Mouse (Mus musculus) testis, adult 2 months (tissue): Measurements from ENCODE around the gene Zdhhc12.

Experiments
- CTCF ChIP-seq: fragments of 200-500 bp; IDR thresholded peaks from 2 replicates; pipeline ENCODE4 v1.5.1; 2012; ENCODE audit warnings: low read depth, mild to moderate bottlenecking, inconsistent platforms, low read length, moderate library complexity; ENCODE audit not compliant: control insufficient read depth, insufficient read depth, insufficient replicate concordance
- POLR2A ChIP-seq: fragments of 200-500 bp; IDR thresholded peaks from 2 replicates; pipeline ENCODE4 v1.6.1; 2012; ENCODE audit warnings: low read depth, mild to moderate bottlenecking, inconsistent platforms, low read length, moderate library complexity; ENCODE audit not compliant: control insufficient read depth

DNA sequence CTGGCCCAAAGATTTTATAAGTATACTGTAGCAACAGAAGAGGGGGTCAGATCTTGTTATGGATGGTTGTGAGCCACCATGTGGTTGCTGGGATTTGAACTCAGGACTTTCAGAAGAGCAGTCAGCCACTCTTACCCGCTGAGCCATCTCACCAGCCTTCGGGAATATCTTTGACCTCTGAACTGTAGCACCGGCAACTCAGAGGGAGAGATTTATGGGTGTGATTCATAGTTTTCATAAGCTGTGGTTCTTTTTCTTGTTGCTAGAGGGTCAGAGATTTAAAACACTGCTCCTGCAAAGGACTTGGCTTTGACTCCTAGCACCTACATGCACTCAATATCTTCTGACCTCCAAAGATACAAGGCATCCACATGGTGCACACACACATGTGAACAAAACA is 17.8 kb downstream of the Zdhhc12 start:
- TF ChIP-seq POLR2A (no peak), CTCF (no peak)
